Mouse (Mus musculus): ENCODE data around the gene St6galnac3.

Gene St6galnac3

DNA sequence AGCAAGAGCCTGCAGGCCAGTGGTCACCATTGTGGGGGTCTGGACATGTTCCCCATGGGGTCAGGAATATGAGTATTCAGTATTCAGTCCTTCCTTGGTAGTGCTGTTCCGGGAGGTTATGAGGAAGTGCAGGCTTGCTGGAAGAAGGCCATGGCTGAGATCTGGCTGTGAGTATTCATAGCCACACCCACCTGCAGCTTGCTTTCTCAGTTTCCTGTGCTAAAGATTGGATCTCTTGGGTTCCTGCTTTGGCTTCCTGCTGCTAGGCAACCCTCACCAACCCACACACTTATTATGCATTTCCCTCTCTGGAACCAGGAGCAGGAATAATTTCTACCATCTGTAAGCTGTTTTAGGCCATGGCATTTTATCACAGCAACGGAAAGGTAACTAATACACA lies 267.8 kb downstream of the St6galnac3 start:
- DNase-seq: no peak

DNA sequence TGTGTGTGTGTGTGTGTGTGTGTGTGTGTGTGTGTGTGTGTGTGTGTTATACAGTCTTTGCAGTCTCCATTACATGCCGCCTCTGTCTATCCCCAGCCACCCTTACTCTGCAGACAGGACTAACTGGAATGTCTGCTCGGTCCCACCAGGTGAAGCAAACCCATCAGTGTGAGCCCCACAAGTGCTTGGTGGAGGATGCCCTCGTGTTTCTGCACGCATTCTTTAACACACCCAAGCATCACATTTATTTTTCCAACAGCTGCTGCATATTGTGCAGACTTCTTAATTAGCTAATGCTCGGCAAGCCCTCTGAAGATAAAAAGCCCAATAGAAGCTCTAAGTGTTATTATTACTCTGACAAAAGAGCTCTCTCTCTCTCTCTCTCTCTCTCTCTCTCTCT lies 268.7 kb downstream of the St6galnac3 start:
- no peak for DNase-seq

DNA sequence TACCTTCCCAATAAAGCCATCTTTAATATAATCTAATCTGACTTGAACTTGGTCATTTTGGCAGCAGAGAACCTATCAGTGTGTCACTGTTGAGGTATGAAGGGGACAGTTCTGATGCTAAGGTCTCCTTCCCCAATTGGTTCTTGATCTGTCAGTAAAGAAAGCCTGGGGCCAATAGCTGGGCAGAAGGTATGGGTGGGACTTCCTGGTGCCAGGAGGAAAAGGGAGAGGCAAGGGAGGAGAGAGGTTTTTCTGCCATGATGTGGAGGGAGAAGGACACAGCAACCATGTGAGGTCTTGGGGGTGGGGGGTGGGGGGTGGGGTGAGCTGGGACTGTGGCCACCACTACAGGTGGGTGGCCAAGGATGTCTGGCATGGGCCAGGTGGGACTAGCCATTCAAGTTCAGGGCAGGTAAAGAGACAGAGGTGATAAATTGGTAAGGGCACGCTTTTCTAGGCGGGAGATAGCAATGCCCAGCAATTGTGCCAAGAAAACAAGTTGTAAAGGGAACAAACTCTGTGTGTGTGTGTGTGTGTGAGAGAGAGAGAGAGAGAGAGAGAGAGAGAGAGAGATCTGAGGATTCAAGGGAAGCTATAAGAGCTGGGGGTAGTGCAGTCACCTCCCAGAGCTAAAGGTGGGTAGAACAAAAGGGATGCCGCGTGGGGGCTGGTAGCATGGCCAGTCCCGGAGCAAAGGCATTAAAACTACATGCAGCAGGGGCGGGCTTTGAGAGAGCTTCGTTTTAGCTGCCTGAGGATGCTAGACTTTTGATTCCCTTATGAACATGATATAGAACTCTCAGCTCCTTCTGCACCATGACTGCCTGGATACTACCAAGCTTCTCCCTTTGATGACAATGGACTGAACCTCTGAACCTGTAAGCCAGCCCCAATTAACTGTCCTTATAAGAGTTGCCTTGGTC lies 271.6 kb downstream of the St6galnac3 start:
- no peak for DNase-seq

DNA sequence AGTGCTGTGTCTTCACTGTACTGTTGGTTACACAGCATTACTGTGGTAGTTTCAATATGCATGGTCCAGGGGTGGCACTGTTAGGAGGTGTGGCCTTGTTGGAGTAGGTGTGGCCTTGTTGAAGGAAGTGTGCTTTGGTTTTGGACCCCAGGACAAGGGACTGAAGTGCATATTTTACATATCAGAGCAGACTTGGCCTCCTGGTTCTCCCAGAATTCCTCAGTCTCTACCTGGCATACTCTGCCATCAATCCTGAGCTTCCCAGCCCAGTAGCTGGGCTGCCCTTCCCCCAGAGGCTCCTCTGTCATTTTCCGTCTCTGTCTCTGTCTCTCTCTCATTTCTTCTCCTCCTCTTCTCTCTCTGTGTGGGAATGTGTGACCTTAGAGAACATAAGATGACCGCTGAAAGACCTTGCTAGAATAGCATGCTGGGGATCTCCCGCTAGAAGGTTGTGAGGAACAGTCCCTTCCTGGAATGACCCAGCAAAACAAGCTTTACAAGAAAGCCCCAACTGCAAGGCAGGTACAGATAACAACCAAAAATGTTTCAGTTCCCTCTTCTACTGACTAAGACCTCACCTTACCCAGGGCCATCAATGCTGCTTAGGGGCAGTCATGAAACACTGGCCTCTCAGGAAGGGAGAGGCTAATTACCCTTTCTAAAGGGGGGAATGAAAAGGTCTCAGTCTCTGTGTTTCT lies 272.5 kb downstream of the St6galnac3 start:
- no peak for DNase-seq

DNA sequence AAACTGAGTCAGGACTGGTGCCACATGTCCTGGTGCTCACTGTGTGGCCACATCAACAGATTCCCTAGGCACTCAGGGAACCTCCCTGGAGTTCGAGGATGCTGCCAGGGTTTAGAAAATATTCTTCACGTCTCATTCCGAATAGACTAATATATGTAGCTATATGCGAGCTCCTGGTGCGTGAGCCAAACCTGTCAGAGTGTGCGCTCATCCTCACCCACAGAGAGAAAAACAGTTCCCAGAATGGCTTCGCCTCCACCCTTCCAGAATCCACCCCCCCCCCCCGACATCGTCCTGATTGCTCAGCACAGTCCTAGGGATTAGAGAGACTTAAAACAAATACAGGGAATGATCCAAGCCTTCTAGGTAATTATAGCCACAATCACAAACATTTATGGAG lies 283.6 kb downstream of the St6galnac3 start:
- DNase-seq: no peak

DNA sequence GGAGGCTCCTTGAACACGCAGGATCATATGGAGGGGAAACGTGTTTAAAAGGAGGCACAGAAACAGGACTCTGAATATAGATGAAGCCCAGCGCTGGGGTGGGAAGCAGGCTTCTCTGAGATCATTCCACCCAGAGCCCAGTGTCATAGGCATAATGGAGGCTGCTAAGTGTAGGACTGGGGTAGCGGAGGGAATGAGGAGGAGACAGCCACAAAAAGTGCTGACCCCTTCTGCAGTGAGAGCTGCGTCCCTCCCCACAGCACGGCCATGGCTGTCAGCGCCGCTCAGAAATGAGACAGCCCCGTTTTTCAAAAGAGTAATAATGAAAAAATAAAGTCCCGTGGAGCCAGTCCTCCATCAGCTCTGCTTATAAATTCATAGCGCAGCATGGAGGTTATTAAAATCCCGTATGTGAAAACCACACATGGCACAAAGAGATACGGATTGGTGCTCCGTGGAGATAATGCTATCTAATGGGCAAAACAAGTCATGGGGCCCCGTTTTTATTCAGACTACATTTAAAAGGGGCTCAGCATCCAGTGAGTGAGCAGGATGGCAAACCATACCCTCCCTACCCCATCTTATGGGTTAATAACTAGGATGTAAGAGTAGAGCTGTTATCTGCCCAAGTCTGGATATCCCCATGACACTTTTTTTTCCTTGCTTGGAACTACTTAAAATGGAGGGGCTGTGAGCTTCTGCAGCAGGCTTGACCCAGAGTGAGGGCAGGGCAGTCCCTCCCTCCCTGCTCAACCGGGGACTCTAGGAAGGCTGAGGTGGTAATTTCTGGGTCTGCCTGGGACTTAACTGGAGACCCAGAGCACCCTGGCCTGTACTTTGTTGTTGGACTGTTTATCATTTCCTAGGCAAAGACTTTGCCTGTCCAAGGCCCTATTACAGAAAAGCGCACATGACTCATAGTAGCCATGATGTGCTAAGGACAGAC lies 288.6 kb downstream of the St6galnac3 start:
- DNase-seq: no peak

DNA sequence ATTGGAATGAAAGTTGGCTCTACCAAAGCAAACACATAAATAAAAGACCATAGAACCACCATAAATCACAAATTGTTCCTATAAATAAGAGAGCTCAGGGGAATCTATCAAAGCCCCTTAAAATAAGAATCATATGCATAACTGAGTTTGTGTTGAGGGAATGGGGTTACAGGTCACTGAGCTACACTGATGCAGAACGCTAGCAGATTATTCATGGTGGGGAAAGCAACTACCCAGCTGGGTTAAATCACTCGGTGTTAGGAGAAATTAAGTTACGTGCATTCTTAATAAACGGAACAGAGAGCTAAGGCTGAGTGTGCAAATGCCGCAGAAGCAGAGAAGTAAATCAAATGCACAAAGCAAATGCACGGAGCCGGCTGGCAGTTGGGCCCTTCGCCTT lies 292.0 kb downstream of the St6galnac3 start:
- no peak for DNase-seq

DNA sequence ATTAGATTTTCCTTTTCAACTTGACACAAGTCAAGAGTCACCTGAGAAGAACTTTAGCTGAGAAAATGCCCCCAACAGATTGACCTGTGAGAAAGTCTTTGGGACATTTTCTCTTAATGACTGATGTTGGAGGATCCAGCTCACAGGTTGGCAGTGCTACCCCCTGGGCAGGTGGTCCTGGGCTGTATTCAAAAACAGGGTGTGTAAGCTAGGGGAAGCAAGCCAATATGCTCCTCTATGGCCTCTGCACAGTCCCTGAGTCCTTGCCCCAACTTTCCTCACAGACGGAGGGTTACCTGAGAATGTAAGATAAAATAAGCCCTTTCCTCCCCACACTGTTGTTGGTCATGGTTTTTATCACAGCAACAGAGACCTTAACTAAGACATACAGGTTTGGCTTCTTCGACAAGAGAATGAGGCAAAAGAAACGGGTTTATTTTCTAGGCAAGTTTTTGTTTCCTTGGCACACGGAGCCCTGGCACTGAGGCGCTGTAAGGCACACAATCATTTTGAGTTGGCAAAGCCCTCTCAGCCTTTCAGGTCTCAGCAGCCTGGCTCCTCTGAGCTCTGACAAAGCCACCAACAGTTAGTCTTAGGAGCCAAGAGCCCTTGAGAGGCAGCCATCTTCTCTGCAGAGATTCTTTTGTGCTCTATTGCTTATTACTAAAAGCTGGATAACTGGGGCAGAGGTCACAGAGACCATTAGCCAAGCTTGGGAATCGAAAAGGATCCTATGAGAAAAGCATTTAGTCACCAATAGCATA lies 292.7 kb downstream of the St6galnac3 start:
- peak; percentile 44 to 54 for DNase-seq

DNA sequence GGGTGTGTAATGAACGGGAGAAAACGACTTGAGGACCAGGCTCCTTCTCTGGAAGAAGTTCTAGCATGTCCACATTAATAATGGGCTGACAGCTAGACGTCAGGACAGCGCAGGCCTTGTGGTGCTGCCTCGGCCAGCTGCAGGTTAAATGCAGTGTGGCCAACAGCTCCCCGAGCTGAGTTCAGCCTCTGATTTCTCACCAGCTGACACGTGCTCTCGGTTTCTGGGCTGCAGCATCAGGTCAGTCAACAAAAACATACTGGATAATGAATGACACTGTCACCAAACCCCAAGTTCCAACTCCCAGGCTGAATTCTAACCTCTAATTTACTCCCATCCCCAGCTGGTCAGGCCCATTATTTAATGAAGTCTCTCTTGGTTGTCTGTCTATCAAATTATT lies 295.1 kb downstream of the St6galnac3 start:
- no peak for DNase-seq

DNA sequence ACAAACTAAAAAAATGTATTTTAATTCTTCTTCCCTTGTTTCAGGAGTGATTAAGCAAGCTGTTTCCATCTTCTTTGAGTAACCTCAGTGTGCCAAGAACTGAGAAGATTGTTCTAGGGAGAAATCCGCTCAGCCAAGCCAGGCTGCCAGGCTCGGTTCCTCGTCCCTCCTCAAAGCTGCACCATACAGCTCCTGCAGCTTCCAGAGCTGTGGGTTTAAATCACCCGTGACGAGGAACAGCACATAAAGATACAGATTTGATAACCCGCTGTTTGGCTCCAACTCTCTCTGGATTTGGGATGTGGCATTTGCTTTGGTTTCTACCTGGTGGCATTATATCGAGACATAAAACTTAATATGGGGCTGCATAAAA lies 303.1 kb downstream of the St6galnac3 start:
- no peak for DNase-seq

DNA sequence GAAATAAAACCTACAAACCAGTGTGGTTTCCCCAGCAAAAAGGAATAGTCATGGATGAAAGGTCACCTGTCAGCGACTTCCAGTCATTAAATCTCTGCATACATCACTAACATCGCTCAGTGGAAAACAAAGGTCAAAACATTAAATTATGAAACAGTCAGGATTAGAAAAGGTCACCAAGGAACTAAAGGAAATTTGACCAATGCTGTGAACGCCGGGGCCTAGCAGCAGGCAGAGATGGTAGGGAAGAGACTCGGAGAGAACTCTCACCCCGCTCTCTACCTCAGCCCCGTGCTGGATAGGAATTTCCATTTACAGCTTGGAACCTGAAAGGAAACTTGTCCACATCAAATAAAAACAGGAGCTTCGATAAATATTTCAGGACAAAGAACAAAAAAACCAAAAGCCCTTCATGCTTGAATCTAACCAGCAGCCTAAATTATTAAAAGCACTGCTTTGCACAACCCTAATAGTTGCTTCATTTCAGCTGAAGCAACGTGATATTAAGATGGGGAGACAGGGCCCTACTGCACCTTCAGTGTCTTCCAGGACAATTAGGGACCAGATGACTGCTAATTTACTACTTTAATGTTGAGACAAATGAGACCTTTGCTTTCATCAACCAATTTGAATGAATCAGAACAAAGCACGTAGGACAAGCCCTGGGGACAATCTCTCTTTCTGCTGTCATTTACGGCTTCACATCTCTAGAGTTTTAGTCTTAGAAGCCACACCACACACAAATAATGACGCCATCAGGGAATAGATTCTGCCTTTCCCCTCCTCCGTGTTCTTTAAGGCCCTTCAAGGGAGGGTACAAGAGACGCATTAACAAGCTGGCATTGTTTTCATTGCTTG lies 303.7 kb downstream of the St6galnac3 start:
- DNase-seq: no peak

DNA sequence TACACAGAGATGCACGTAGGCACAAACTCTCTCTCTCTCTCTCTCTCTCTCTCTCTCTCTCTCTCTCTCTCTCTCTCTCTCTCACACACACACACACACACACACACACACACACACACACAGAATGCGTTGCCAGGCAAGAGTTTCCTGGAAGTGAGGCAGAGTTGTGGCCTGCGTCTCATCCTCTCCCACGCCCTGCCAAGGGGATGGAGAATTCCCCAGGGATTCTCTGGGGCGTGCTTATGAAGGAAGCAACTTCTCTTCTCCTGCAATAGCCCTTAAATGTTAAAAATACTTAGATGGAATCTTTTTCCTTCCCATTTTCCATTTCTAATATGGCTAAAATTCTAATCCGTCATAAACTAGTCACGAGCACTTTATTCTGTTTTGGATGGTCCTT lies 305.6 kb downstream of the St6galnac3 start:
- no peak for DNase-seq

DNA sequence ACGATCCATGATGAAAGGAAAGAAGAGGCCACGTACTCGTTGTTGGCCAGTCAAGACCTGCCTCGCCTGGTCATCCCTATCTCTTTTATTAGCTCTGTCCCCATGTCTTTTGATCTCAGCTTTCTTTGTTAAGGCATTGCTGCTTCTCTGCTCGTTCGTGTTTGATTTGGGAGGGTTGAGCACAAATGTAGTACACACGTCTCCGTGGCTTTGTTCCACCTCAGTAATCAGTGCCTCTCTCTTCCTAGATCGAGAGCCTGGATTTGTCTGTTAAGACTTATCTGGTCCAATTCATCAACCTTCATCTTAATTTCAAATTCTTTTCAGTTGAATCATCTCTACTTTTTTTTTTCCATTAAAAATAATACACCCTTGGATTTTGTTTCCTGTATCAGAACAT lies 308.0 kb downstream of the St6galnac3 start:
- DNase-seq: peak in 1 of 2 experiments; percentile 28

DNA sequence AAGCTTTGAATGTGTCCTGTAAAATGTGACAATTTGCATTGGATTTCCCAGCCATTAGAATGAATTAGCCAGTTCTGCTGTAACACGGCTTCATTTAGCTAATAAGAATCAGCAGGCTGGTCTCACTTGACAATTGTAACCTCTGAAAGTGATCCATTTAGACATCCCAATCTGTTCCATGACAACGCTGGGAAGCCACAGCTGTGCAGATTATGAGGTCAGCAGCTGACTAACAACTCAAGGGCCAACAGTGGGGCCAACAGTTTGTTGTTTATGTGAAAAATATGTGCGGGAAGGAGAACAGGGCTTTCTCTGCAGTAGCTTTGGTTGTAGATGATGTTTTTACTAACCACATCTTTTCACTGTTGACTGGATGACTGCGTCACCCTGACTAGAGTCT lies 308.6 kb downstream of the St6galnac3 start:
- DNase-seq: peak; percentile 35 to 44

DNA sequence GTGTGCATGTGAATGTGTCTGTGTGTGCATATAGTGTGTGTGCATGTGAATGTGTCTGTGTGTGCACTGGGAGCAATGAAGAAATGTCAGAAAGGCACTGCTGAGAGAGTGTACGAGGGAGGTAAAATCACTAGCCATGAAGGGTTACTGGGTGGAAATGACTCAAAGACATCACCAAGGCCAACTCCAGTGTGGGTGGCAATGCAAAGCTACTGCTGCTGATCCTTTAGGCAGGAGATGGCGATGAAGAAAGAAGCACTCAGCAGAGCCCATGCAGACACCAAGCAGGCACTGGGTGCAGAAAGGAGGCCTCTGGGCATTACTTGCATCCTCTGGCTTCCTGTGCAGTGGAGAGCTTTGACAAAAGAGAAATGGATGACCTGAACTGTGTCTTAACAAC lies 310.8 kb downstream of the St6galnac3 start:
- no peak for DNase-seq

DNA sequence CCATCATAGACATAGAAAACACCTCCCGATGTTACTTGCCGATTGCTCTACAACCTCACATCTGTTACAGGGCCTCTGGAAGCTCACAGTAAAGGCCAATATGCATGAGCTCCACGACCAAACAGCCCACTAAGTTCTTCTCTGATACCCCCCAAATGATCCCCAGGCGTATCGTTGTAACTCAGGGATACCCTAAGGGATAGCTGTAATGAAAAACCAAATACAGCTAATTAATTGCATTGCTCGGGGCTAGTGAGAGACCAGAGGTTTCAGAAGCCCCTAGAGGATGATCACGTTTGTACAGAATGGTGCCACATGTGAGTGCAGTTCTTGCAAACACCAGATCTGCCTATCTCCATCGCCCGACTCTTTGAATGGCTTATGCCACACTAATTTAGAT lies 315.7 kb downstream of the St6galnac3 start:
- no peak for DNase-seq

DNA sequence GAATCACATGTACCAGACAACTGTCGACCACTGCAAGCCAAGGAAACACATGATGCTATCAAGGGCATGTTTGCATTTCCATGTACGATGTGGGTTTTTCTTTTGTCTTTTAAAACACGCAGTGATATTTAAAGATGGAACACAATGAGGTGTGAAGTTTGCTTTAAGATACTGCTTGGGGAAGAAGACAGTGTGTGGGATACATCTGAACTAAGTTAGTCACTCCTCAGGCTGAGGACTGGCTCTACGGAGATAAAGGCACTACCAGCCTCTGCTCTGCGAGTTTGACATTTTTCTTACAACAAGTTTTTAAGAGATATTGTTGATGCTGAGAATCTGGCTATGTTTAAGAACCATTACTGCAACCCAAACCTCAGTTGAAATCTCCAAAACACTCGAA lies 316.6 kb downstream of the St6galnac3 start:
- no peak for DNase-seq

DNA sequence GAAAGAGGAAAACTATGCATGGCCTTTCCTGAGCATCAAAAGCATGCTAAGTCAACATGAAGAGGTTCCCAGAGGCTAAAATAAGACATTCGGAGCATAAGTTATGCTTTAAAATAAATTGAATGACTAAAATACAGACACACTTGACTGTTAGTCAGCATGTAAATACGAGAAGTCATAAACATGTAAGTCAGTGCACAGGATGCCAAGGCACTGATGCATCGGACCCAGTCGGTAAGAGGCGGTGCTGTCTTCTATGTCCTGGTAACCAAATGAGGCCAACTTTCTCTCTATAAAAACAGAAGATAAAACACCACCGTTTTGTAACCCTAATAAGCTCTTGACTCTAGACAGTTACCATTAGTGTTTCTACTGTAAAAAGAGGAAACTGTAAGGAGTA lies 317.3 kb downstream of the St6galnac3 start:
- no peak for DNase-seq

DNA sequence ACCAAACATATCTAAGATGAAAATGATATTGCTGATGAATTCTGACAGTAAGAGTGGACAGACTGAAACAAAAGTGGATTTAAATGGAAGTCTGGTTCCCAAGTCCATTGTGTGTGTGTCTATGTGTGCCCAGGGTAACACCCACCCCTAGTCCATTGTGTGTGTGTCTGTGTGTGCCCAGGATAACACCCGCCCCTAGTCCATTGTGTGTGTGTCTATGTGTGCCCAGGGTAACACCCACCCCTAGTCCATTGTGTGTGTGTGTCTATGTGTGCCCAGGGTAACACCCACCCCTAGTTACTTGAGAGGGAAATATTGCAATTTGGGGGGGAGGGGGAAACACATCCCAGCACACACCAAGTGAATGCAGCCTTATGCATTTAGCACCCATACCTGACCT lies 318.1 kb downstream of the St6galnac3 start:
- DNase-seq: no peak

DNA sequence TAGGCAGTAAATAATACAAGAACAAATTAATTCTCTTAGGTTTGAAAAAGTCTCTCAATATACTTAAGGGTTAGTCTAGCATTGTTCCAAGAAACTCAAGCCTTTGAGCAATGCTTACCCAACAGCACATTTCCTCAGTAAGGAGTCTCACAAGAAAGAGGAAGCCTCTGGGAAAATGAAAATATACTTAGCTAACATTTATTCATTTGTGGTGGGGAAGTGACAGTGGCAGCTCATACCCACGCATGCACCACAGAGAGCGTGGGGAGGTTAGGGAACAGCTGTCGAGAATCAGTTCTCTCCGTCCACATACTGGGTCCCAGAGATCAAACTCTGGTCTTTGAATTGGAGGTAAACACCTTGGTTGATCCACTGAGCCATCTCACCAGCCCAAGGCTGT lies 318.8 kb downstream of the St6galnac3 start:
- no peak for DNase-seq

DNA sequence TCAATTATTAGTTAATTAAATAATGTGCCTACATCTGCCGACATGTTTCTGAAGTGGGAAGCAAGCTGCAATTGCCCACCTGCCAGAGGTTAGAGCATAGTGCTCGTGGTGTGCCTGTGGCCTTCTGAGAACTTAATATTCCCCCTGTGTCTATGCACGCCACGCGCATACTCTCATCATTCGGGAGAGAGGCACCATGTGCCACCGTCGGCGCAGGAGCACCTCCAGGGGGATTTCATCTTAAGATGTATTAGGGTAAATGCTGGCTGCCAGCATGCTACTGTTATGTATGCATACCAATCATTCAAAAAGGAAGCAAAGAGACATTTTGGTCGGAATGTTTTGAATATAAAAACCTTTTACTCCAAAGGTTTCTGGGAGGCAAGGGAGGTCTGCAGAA lies 319.3 kb downstream of the St6galnac3 start:
- DNase-seq: no peak
